Mouse (Mus musculus): ENCODE measurements around the gene Kcnip1. TPM values are rescaled to one million over a fixed set of nuclear protein-coding genes. Genes with fewer than 3 reads are reported as not detected.

Gene Kcnip1
- polyA plus RNA-seq, 1 experiment = not detected

DNA sequence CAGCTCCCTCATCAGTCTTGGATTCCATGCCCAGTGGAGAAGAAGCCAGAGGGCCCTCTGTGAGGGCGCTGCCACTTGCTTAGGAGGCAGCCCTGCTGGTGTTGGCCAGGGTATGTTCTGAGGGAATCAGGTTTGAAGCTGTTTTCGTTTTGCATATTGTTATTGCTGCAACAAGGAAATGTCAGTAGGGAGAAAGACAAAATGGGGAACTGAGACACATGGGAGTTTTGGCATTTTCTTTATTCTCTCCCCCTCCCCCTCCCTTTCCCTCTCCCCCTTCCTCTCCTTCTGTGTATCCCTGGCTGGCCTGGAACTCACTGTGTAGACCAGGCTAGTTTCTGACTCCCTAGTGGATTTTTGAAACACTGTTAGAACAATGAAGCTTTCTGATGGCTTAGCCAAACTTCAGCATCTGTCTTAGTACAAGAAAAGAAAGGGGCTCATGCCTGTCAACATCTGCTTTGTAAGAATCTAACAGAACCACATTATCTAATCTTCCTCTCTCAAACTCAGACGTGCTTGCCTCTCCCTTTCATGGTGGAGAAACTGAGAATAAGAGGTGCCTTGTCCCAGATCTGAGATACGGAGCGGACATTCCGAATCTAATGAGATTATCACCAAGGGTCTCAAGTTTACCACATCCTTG, 19.2 kb upstream of the Kcnip1 start:
- Histone ChIP-seq H3K4me3 (ENCODE audit: insufficient read depth, low read depth, low read length) (no peak overlapping the region), H3K27ac (ENCODE audit: insufficient read depth, low read depth, low read length) (no peak overlapping the region)
- WGBS = 86% methylated on average over 6 of the region's 6 CpGs

GRCm38 (mm10) chr11:34010859-34011172, 17.9 kb upstream of the Kcnip1 start:
- Histone ChIP-seq H3K4me3 (ENCODE audit: insufficient read depth, low read depth, low read length) (no peak overlapping the region), H3K4me1 (ENCODE audit: control insufficient read depth, insufficient read depth, low read length) (peaks cover 10% of the 10 kb centered on the region), H3K27ac (ENCODE audit: insufficient read depth, low read depth, low read length) (no peak overlapping the region)
- TF ChIP-seq CTCF (IDR thresholded peaks at IDR 0.05; ENCODE audit: insufficient read depth, low read depth, low read length) (no peak), POLR2A (IDR thresholded peaks at IDR 0.05; ENCODE audit: insufficient read depth, low read depth, low read length) (no peak)
- WGBS = 45% methylated on average over 4 of the region's 4 CpGs

More for the DNA sequence above, 19.2 kb upstream of the Kcnip1 start:
- peaks cover 10% of the 10 kb centered on the region for H3K4me1 ChIP-seq (ENCODE audit: control insufficient read depth, insufficient read depth, low read length)
- TF ChIP-seq POLR2A (IDR thresholded peaks at IDR 0.05; ENCODE audit: insufficient read depth, low read depth, low read length) (no peak), CTCF (IDR thresholded peaks at IDR 0.05; ENCODE audit: insufficient read depth, low read depth, low read length) (no peak)

- H3K4me3 ChIP-seq (ENCODE audit: insufficient read depth, low read depth, low read length) = no peak overlapping the region
- H3K27ac ChIP-seq (ENCODE audit: insufficient read depth, low read depth, low read length) = no peak overlapping the region
- WGBS = 71% methylated on average over 7 of the region's 7 CpGs
Measured at GRCm38 (mm10) chr11:34010133-34010858, 17.3 kb upstream of the Kcnip1 start.

DNA sequence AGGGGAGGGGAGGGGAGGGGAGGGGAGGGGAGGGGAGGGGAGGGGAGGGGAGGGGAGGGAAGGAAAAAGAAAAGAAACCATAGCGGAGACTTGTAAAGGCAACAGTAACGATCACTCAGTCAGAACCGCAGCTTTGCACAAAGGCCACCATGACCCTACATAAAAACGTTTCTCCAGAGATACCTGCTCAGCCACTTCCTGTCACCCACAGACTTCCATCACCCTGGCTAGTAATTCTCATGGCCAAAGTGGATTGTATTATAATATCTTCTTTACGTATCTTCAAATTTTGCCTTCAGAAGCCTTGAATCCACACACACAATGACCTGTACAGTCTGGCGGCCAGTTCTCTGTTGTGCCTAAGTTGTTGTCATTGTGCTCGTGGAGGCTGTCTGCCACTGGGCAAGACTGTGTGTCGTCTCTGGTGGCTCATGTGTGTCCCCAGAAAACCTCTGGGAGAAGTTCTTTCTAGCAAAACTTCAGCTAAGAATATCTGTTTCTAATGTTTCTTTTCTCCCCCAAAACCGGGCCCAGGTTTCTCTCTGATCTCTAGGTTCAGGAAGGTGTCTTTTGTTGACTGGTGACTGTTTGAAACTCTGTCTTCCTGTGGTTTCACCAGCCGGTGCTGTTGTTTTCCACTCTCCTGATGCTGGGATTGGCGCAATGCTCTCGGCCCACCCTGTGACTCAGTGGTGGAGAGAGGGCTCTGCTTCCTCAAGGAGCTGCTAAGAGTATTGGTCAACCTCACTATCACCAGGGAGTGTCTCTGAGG, 16.6 kb upstream of the Kcnip1 start:
- no peak overlapping the region for H3K4me3 ChIP-seq (ENCODE audit: insufficient read depth, low read depth, low read length)
- no peak for TF ChIP-seq CTCF (IDR thresholded peaks at IDR 0.05; ENCODE audit: insufficient read depth, low read depth, low read length)
- TF ChIP-seq POLR2A (IDR thresholded peaks at IDR 0.05; ENCODE audit: insufficient read depth, low read depth, low read length) = no peak
- H3K27ac ChIP-seq (ENCODE audit: insufficient read depth, low read depth, low read length) = no peak overlapping the region
- H3K4me1 ChIP-seq (ENCODE audit: control insufficient read depth, insufficient read depth, low read length) = peaks cover 10% of the 10 kb centered on the region
- 75% methylated on average over 12 of the region's 12 CpGs for WGBS

More at GRCm38 (mm10) chr11:34010133-34010858, 17.3 kb upstream of the Kcnip1 start:
- TF ChIP-seq POLR2A (IDR thresholded peaks at IDR 0.05; ENCODE audit: insufficient read depth, low read depth, low read length) (no peak), CTCF (IDR thresholded peaks at IDR 0.05; ENCODE audit: insufficient read depth, low read depth, low read length) (no peak)
- peaks cover 10% of the 10 kb centered on the region for H3K4me1 ChIP-seq (ENCODE audit: control insufficient read depth, insufficient read depth, low read length)

DNA sequence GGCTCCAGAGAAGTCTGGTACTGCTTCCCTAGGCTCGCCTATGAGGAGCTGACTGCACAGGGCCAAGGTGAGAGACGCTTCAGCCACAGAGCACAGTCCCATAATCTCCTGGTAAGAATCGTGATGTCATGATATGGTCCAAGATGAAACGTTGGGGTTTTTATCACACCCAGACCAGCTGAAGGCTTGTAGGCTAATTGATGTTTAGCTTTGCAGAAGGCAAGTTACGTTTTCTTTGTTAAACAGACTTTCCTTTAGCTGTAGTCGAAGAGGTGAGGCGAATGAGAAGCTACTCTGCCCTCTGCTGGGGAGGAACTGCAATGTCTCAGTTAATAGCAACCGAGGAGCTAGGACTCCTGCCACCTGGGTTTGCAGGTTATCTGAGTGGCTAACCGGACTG, 15.8 kb upstream of the Kcnip1 start:
- Histone ChIP-seq H3K4me1 (ENCODE audit: control insufficient read depth, insufficient read depth, low read length) (peaks cover 13% of the 10 kb centered on the region), H3K27ac (ENCODE audit: insufficient read depth, low read depth, low read length) (no peak overlapping the region), H3K4me3 (ENCODE audit: insufficient read depth, low read depth, low read length) (no peak overlapping the region)
- 34% methylated on average over 9 of the region's 9 CpGs for WGBS
- TF ChIP-seq POLR2A (IDR thresholded peaks at IDR 0.05; ENCODE audit: insufficient read depth, low read depth, low read length) (no peak), CTCF (IDR thresholded peaks at IDR 0.05; ENCODE audit: insufficient read depth, low read depth, low read length) (no peak)

GRCm38 (mm10) chr11:34008214-34008613, 15.3 kb upstream of the Kcnip1 start:
- no peak for TF ChIP-seq CTCF (IDR thresholded peaks at IDR 0.05; ENCODE audit: insufficient read depth, low read depth, low read length)
- no peak for TF ChIP-seq POLR2A (IDR thresholded peaks at IDR 0.05; ENCODE audit: insufficient read depth, low read depth, low read length)
- 94% methylated on average over 11 of the region's 11 CpGs for WGBS
- Histone ChIP-seq H3K4me3 (ENCODE audit: insufficient read depth, low read depth, low read length) (no peak overlapping the region), H3K4me1 (ENCODE audit: control insufficient read depth, insufficient read depth, low read length) (peaks cover 13% of the 10 kb centered on the region), H3K27ac (ENCODE audit: insufficient read depth, low read depth, low read length) (no peak overlapping the region)

- TF ChIP-seq POLR2A (IDR thresholded peaks at IDR 0.05; ENCODE audit: insufficient read depth, low read depth, low read length) = no peak
- TF ChIP-seq CTCF (IDR thresholded peaks at IDR 0.05; ENCODE audit: insufficient read depth, low read depth, low read length) = no peak
- no peak overlapping the region for H3K4me3 ChIP-seq (ENCODE audit: insufficient read depth, low read depth, low read length)
- H3K27ac ChIP-seq (ENCODE audit: insufficient read depth, low read depth, low read length) = no peak overlapping the region
- peaks cover 13% of the 10 kb centered on the region for H3K4me1 ChIP-seq (ENCODE audit: control insufficient read depth, insufficient read depth, low read length)
- 100% methylated on average over 2 of the region's 2 CpGs for WGBS
Measured at GRCm38 (mm10) chr11:34007616-34008015, 14.7 kb upstream of the Kcnip1 start.

DNA sequence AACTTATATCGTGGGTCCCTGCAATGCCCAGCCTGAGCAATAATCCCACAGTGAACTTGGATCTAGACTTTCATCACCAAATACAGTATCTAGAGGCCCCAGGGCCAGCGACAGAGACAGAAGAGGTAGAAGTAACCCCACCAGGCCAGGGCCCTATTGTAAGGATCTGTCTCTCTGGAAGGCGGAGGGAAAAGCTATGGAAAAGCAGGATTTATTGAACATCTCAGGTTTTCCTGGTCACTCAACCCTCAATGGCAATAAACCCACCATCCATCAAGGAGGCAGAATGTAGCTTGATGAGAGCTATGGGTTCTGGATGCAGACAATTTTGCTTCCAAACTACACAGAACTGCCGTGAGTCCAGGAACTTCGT, 9.6 kb upstream of the Kcnip1 start:
- peaks cover 3% of the 10 kb centered on the region for H3K4me1 ChIP-seq (ENCODE audit: control insufficient read depth, insufficient read depth, low read length)
- no peak overlapping the region for H3K27ac ChIP-seq (ENCODE audit: insufficient read depth, low read depth, low read length)
- 78% methylated on average over 5 of the region's 5 CpGs for WGBS
- no peak overlapping the region for H3K4me3 ChIP-seq (ENCODE audit: insufficient read depth, low read depth, low read length)
- TF ChIP-seq POLR2A (IDR thresholded peaks at IDR 0.05; ENCODE audit: insufficient read depth, low read depth, low read length) (no peak), CTCF (IDR thresholded peaks at IDR 0.05; ENCODE audit: insufficient read depth, low read depth, low read length) (no peak)
